Mouse (Mus musculus) lung, postnatal 4 days (tissue): ENCODE measurements around the gene Ripply1.
"Not testable (repeated sequence)": the region's sequence is repeated elsewhere in the genome, so short reads cannot be mapped to it uniquely, and the experiment has no call there.

ENCODE experiments used
- DNase-seq, 2 experiments: peaks; one replicate each; pipeline ENCODE4 v3.0.0; 2021

Gene Ripply1

DNA sequence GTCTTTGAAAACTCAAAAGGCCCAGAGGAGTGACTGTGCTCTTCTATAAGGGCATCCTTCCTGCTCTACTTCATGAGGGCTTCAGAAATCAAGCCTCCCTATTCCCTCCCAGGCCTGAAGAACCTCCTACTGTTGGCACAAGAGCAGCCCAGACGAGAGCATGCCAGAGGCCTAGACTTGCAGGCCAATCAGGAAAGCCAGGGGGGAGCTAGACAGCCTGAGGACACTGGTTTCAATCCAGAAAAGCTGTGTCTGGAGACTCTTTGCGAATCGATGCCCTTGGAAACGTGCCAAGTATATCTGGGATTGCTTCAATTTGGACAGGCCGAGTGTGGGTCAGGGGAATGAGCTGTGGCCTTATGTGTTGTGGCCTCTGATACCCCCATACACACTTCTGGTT is 2.8 kb downstream of the Ripply1 start:
- no peak for DNase-seq

DNA sequence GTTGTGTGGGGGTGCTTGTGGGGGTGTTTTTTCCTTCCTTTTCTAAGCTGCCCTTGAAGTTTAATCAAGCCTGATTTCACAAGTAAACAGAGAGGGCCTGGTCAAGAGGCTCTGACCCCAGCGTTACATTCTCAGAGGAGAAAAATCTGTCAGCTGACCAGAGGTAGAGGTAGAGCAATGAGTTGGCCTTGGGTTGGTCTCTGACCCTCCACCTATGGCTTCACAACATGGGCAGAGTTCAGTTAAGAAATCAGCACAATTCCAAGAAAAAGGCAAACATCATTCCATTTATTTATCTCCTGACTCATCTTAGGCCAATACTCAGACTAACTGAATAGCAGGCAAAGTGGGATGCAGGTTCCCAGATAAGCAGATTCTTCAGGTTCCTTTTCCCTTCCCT is 3.3 kb downstream of the Ripply1 start:
- DNase-seq, result no peak

- DNase-seq, result no peak
Observed at GRCm38 (mm10) chrX:139777357-139777756, 4.8 kb downstream of the Ripply1 start.

- DNase-seq, result no peak
Observed at GRCm38 (mm10) chrX:139775084-139775612, 7.0 kb downstream of the Ripply1 start.

GRCm38 (mm10) chrX:139774309-139775083 is 7.7 kb downstream of the Ripply1 start:
- peak; percentile 23 to 56 for DNase-seq

DNA sequence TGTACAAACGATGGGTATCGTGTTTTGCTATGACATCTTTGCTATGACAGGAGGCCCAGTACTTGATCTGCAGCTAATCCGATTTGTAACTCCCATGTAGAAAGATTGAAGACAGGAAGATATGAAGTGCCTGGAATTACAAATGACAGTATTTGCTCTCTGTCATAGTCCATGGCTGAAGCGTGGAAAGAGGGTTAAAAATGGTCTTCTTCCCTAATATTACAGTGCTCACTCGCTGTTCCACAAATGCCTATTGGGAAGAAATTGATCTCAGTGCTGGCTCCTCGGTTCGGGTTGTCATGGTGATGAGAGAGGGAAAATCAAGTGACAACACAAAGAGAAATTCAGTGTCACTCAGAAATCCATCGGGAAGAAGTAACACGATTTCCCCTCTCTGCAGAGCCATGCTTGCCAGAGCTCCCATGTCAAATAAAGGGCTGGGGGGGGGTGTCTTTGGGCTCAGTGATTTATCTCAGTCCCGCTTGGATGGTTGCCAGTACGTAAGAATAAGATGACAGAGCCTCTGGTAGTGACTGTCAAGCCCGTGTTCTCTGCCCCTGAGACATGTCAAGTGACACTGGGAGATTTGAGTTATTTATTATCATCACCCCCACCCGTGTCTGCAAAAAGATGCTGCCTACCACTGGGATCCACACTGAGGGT is 12.0 kb downstream of the Ripply1 start:
- DNase-seq, result no peak

- no peak for DNase-seq
Observed at GRCm38 (mm10) chrX:139762546-139762945, 19.6 kb downstream of the Ripply1 start.

DNA sequence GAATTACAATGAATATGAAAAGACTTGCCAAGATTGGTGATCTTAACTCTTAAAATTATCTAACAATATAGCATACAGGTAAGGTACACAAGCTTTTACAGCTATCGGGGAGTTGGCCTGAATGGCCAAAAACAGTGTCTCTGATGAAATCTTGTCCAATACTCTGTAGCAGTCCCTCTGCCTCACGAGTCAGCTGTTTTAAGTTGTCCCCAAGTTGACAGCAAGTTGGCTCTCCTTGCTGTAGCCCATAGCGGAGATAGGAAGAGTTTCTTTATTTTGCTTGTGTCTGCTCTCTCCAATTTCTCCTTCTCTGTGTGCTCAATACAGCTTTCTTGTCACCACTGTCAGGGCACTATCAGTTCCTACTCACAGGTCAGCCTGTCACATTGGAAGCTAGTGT is 23.5 kb downstream of the Ripply1 start:
- DNase-seq, result not testable (repeated sequence)

GRCm38 (mm10) chrX:139751855-139752254 is 30.3 kb downstream of the Ripply1 start:
- DNase-seq, result peak; percentile 24 to 42

DNA sequence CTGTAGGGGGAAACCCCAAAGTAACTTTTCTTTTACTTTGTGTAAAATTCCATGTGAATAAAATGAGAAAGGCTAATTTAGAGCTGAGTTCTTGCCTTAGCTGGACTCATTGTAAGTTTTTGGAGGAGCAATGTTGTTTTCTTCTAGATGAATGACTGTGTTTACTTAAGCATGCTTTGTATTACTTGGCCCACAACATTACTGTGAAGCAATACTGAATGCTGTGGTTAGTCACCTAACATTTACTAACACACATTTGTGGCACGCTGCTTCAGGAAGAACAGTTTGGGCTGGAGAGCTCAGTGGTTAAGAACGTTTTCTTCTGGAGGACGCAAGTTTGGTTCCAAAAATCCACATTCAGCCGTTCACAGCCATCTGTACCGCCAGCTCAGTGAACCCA is 45.1 kb downstream of the Ripply1 start:
- DNase-seq, result no peak

GRCm38 (mm10) chrX:139730541-139730940 is 51.6 kb downstream of the Ripply1 start:
- no peak for DNase-seq
